Mouse (Mus musculus): ENCODE data around the gene Selenom. TPM values are rescaled to one million over a fixed set of nuclear protein-coding genes. Genes with fewer than 3 reads are reported as not detected.

The Selenom gene
- polyA plus RNA-seq, 1 experiment, result 13.8 TPM

DNA sequence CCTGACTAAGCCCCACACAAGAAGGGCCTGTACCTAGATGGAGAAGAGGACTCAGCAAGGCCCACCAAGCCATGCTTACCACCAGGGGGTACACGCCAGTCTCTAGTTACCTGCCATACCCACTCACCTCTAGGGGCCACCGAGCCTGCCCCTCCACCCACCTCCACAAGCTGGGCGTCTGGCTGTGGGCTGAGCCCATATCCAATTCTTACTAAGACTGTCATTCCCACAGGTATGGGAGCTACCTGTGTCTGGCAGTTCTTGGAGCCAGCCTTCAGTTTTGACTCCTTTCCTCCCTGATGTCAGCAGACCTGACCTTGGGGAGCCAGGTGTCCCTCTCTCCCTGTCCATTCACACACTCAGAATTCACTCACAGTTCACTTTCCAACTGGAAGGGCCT, 23.2 kb downstream of the Selenom start:
- TF ChIP-seq CTCF (IDR thresholded peaks at IDR 0.05; ENCODE audit: control insufficient read depth, insufficient read depth, insufficient replicate concordance, low read depth, low read length) (no peak), POLR2A (IDR thresholded peaks at IDR 0.05; ENCODE audit: control insufficient read depth, low read depth, low read length) (no peak)
- peaks cover 16% of the 10 kb centered on the region for H3K4me1 ChIP-seq (ENCODE audit: control insufficient read depth, insufficient read depth, low read length)
- no peaks in the 10 kb centered on the region for H3K36me3 ChIP-seq (ENCODE audit: control insufficient read depth, insufficient read depth, low read length)
- no peak overlapping the region for H3K4me3 ChIP-seq (ENCODE audit: control insufficient read depth, low read depth, low read length)
- H3K27ac ChIP-seq (ENCODE audit: control insufficient read depth, insufficient read depth, low read depth, low read length), result no peak overlapping the region
- H3K27me3 ChIP-seq (ENCODE audit: control insufficient read depth, insufficient read depth, low read length), result no peaks in the 10 kb centered on the region

DNA sequence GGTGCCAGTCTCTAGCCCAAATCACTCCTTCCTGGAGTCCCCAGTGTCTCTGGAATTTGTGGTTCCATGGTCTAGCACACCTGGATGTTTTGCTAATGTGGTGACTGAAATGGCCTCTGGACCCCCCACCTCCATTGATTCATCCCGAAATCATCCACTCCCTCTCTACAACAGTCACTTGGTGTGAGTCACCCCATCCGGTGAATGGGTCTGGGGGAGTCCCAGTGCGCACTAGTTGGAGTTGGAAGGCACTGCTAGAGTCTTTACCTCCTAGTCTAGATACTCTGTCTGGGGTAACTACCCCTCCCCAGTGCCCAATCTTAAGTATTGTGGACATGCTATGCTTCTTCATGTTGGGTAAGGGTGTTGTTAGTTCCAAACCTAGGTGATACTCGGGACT, 23.9 kb downstream of the Selenom start:
- Histone ChIP-seq H3K4me3 (ENCODE audit: control insufficient read depth, low read depth, low read length) (peak overlapping the region; percentile 67), H3K27me3 (ENCODE audit: control insufficient read depth, insufficient read depth, low read length) (no peaks in the 10 kb centered on the region), H3K27ac (ENCODE audit: control insufficient read depth, insufficient read depth, low read depth, low read length) (no peak overlapping the region), H3K4me1 (ENCODE audit: control insufficient read depth, insufficient read depth, low read length) (peaks cover 16% of the 10 kb centered on the region), H3K36me3 (ENCODE audit: control insufficient read depth, insufficient read depth, low read length) (no peaks in the 10 kb centered on the region)
- TF ChIP-seq CTCF (IDR thresholded peaks at IDR 0.05; ENCODE audit: control insufficient read depth, insufficient read depth, insufficient replicate concordance, low read depth, low read length) (no peak), POLR2A (IDR thresholded peaks at IDR 0.05; ENCODE audit: control insufficient read depth, low read depth, low read length) (no peak)

DNA sequence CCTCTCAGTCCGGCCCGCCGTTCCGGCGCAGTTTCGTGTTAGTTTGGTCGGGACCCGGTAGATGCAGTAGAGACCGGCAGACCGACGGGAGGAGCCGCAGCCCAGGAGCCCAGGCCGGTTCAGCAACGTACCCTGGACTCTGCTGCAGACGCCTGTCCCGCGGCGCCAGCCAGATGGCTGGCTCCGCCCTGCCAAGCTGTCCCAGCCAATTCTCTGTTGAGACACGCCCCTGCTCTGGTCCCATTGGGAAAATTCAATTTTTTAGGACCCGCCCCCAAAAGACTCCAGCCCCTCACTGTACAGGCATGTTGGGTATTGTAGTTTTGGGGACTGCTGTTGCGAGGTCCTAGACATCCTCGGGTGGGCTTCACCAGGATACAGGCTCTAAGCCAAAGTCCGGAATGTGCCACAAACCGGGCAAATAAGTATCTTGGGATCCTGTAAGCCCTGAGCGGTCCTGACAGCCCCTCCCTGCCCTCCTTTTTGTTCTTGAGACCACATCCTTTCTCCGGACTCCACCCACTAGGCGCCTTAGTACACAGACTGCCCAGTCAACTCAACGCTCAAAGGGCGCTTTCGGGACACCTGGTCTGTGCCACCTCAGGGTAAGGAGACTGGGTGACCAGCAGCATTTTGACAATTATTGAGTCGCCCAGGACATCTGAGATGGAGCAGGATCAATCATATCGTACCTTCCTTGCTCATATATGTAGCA, 24.8 kb downstream of the Selenom start:
- H3K27ac ChIP-seq (ENCODE audit: control insufficient read depth, insufficient read depth, low read depth, low read length), result peak overlapping the region; percentile 58

DNA sequence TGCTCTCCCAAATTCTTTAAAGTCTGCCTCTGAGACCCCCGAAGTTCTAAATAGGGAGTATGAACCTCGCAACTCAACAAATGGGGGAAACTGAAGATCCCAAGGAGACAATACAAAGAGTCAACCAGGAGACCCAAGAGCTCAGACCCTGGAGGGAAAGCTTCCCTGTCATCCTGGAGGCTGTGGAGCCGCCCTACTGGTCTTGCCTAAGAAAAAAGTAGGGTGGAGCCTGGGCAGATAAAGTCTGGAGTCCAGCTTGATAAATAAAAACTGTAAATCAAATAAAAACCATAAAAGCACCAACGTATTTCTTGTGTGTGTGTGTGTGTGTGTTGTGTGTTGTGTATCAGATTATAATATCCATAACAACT, 25.3 kb downstream of the Selenom start:
- peaks cover 16% of the 10 kb centered on the region for H3K4me1 ChIP-seq (ENCODE audit: control insufficient read depth, insufficient read depth, low read length)
- H3K27me3 ChIP-seq (ENCODE audit: control insufficient read depth, insufficient read depth, low read length), result no peaks in the 10 kb centered on the region
- no peaks in the 10 kb centered on the region for H3K36me3 ChIP-seq (ENCODE audit: control insufficient read depth, insufficient read depth, low read length)
- H3K4me3 ChIP-seq (ENCODE audit: control insufficient read depth, low read depth, low read length), result no peak overlapping the region
- no peak for TF ChIP-seq CTCF (IDR thresholded peaks at IDR 0.05; ENCODE audit: control insufficient read depth, insufficient read depth, insufficient replicate concordance, low read depth, low read length)
- no peak for TF ChIP-seq POLR2A (IDR thresholded peaks at IDR 0.05; ENCODE audit: control insufficient read depth, low read depth, low read length)
- H3K27ac ChIP-seq (ENCODE audit: control insufficient read depth, insufficient read depth, low read depth, low read length), result no peak overlapping the region

More for the DNA sequence above, 24.8 kb downstream of the Selenom start:
- H3K4me1 ChIP-seq (ENCODE audit: control insufficient read depth, insufficient read depth, low read length), result peaks cover 16% of the 10 kb centered on the region
- H3K4me3 ChIP-seq (ENCODE audit: control insufficient read depth, low read depth, low read length), result peak overlapping the region; percentile 67
- H3K36me3 ChIP-seq (ENCODE audit: control insufficient read depth, insufficient read depth, low read length), result no peaks in the 10 kb centered on the region
- H3K27me3 ChIP-seq (ENCODE audit: control insufficient read depth, insufficient read depth, low read length), result no peaks in the 10 kb centered on the region
- TF ChIP-seq CTCF (IDR thresholded peaks at IDR 0.05; ENCODE audit: control insufficient read depth, insufficient read depth, insufficient replicate concordance, low read depth, low read length) (no peak), POLR2A (IDR thresholded peaks at IDR 0.05; ENCODE audit: control insufficient read depth, low read depth, low read length) (peak; percentile 85)

DNA sequence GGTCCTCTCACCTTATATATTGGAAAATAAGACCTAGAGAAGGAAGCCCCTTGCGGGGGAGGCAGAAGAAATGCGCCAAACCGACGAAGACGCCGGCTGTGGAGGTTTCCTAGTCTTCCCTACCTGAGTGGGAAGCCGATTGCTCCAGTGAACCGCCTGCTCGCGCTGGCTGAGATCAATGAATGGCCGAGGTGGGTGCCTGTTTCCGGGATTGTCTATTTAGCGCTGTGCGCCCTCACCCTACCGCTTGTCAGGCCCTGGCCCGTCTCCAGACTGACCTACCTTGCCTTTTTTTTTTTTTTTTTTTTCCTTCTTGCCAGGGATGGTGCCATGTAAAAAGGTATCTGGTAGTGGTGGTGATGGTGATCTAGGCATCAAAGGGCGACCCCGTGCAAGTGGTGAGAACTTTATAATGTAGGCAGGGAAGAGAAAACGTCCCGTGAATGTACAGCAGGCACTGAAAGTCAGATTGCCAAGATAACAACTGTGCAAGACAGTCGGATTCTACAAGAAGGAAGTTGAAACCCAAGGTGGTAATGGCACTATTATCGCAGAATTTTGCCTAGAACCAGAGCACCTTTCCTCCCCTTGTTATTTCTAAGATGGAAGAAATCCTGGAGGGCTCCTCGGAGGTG, 26.1 kb downstream of the Selenom start, which contains the start of gene Smtn:
Gene Smtn, minus strand, starts transcription at position 162 of the 635 bp plus-strand sequence.
- TF ChIP-seq CTCF (IDR thresholded peaks at IDR 0.05; ENCODE audit: control insufficient read depth, insufficient read depth, insufficient replicate concordance, low read depth, low read length) (no peak), POLR2A (IDR thresholded peaks at IDR 0.05; ENCODE audit: control insufficient read depth, low read depth, low read length) (no peak)
- H3K4me1 ChIP-seq (ENCODE audit: control insufficient read depth, insufficient read depth, low read length), result peaks cover 10% of the 10 kb centered on the region
- peak within 1 kb of the TSS; percentile 67 for H3K4me3 ChIP-seq (ENCODE audit: control insufficient read depth, low read depth, low read length)
- H3K36me3 ChIP-seq (ENCODE audit: control insufficient read depth, insufficient read depth, low read length), result no peaks in the 10 kb centered on the region
- no peaks in the 10 kb centered on the region for H3K27me3 ChIP-seq (ENCODE audit: control insufficient read depth, insufficient read depth, low read length)
- H3K27ac ChIP-seq (ENCODE audit: control insufficient read depth, insufficient read depth, low read depth, low read length), result peak within 1 kb of the TSS; percentile 58; the same call in 1 of the 2 replicates

DNA sequence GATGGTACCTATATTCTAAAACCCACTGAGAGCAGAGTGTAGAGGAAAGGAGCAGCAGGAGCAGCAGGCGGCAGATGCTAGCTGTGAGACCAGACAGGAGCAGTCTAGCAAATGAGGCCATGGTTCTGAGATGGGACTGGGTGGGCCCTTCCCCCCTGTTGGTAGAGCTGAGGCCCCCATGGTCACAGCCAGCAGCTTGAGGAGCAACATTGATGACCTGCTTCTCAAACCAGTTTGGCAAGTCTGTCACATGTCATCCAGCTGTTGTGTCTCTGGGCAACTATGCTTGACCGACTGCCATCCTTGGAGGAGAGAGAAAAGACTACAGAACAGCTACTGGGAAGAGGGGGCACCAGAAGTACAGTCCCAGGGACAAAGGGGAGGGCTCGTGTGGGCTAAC, 27.4 kb downstream of the Selenom start:
- Histone ChIP-seq H3K27ac (ENCODE audit: control insufficient read depth, insufficient read depth, low read depth, low read length) (no peak overlapping the region), H3K4me3 (ENCODE audit: control insufficient read depth, low read depth, low read length) (no peak overlapping the region), H3K4me1 (ENCODE audit: control insufficient read depth, insufficient read depth, low read length) (peaks cover 7% of the 10 kb centered on the region), H3K27me3 (ENCODE audit: control insufficient read depth, insufficient read depth, low read length) (no peaks in the 10 kb centered on the region), H3K36me3 (ENCODE audit: control insufficient read depth, insufficient read depth, low read length) (no peaks in the 10 kb centered on the region)
- TF ChIP-seq CTCF (IDR thresholded peaks at IDR 0.05; ENCODE audit: control insufficient read depth, insufficient read depth, insufficient replicate concordance, low read depth, low read length) (no peak), POLR2A (IDR thresholded peaks at IDR 0.05; ENCODE audit: control insufficient read depth, low read depth, low read length) (no peak)

DNA sequence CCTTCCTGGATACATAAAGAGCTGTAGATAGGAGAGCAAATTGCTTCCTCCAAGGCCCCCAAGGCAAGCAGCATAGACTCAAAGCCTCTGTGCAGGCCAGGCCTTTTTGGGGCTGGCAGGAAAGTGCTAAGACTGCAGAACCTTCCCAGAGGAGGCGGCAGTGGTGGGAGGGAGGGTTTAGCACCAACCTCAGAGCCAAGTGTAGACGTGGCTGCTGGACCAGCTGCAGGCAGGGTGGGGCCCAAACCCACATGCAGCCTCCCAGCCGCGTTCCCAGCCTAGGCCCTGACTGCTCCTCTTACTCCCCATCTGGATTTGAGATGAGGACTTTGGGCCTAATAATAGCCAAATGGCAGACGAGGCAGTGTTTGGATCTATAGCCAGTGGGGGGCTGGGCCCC, 28.5 kb downstream of the Selenom start:
- Histone ChIP-seq H3K27me3 (ENCODE audit: control insufficient read depth, insufficient read depth, low read length) (no peaks in the 10 kb centered on the region), H3K36me3 (ENCODE audit: control insufficient read depth, insufficient read depth, low read length) (no peaks in the 10 kb centered on the region), H3K27ac (ENCODE audit: control insufficient read depth, insufficient read depth, low read depth, low read length) (no peak overlapping the region), H3K4me1 (ENCODE audit: control insufficient read depth, insufficient read depth, low read length) (peaks cover 7% of the 10 kb centered on the region), H3K4me3 (ENCODE audit: control insufficient read depth, low read depth, low read length) (no peak overlapping the region)
- TF ChIP-seq POLR2A (IDR thresholded peaks at IDR 0.05; ENCODE audit: control insufficient read depth, low read depth, low read length) (no peak), CTCF (IDR thresholded peaks at IDR 0.05; ENCODE audit: control insufficient read depth, insufficient read depth, insufficient replicate concordance, low read depth, low read length) (no peak)

All from testis, adult 2 months (tissue).